Mouse (Mus musculus) CH12.LX (cell line): ENCODE data around the gene Ccdc152. TPM values are rescaled to one million over a fixed set of nuclear protein-coding genes. Genes with fewer than 3 reads are reported as not detected.
A peak's percentile ranks its signal among the peaks of the same experiment; 100 is the strongest.

Source experiments
- DNase-seq: peaks from one replicate; pipeline ENCODE4 v3.0.0-alpha.2; 2013; ENCODE audit errors: extremely low read depth
- H3K27ac ChIP-seq: 2 replicates; pipeline ENCODE4 v1.5.1; 2012; ENCODE audit warnings: low read depth, mild to moderate bottlenecking, control low read depth, moderate library complexity; ENCODE audit not compliant: insufficient read depth
- H3K27me3 ChIP-seq: replicated peaks from 2 replicates; pipeline ENCODE3; 2012; ENCODE audit warnings: inconsistent platforms
- H3K36me3 ChIP-seq, 2 experiments: replicated peaks in 1 of 2; 2 replicates each; pipeline versions ENCODE3 to v1.6.1; 2012; ENCODE audit warnings: inconsistent platforms in 1 of 2, low read length in 1 of 2, mild to moderate bottlenecking in 1 of 2, mixed read lengths in 1 of 2, moderate library complexity in 1 of 2; ENCODE audit not compliant: control insufficient read depth in 1 of 2, insufficient read depth in 1 of 2
- H3K4me1 ChIP-seq, 2 experiments: 2 replicates each; pipeline ENCODE4 v1.6.1; 2012; ENCODE audit warnings: inconsistent platforms in 1 of 2, moderate library complexity in 1 of 2; ENCODE audit not compliant: insufficient read depth in 2 of 2, control insufficient read depth in 1 of 2
- H3K4me2 ChIP-seq: 2 replicates; pipeline ENCODE4 v1.6.1; 2012; ENCODE audit warnings: low read depth, mild to moderate bottlenecking, control low read depth; ENCODE audit not compliant: poor library complexity, insufficient read depth, severe bottlenecking
- H3K4me3 ChIP-seq, 3 experiments: fragments of 150-350 bp in 1 of 3; sonication (generic) in 1 of 3; replicated peaks in 1 of 3; 2 replicates each; pipeline versions ENCODE3 to v1.5.1; 2011 to 2012; ENCODE audit warnings: low read depth in 2 of 3, low read length in 2 of 3, mild to moderate bottlenecking in 2 of 3, moderate library complexity in 2 of 3, control low read depth in 1 of 3, improper control_type of control experiment in 1 of 3, inconsistent platforms in 1 of 3, mixed read lengths in 1 of 3; ENCODE audit not compliant: poor library complexity in 1 of 3
- H3K79me2 ChIP-seq: replicated peaks from 2 replicates; pipeline ENCODE4 v1.6.1; 2012; ENCODE audit warnings: mild to moderate bottlenecking, moderate library complexity; ENCODE audit not compliant: control insufficient read depth, poor library complexity, insufficient read depth, severe bottlenecking; ENCODE audit errors: extremely low read depth
- H3K9ac ChIP-seq: 2 replicates; pipeline ENCODE4 v1.6.1; 2012; ENCODE audit warnings: low read depth, mild to moderate bottlenecking, control low read depth, moderate library complexity; ENCODE audit not compliant: insufficient read depth
- H3K9me3 ChIP-seq: replicated peaks from 2 replicates; pipeline ENCODE3; 2012; ENCODE audit warnings: low read length, inconsistent platforms, mixed read lengths
- CHD1 ChIP-seq: IDR thresholded peaks from 2 replicates; pipeline ENCODE4 v1.6.1; 2012; ENCODE audit warnings: low read depth, low read length, improper control_type of control experiment, inconsistent platforms
- E2F4 ChIP-seq: IDR thresholded peaks from 2 replicates; pipeline ENCODE4 v1.6.1; 2011; ENCODE audit warnings: low read depth, low read length, improper control_type of control experiment; ENCODE audit not compliant: insufficient replicate concordance
- ELF1 ChIP-seq: IDR thresholded peaks from 2 replicates; pipeline ENCODE4 v1.6.1; 2014; ENCODE audit warnings: low read depth, mild to moderate bottlenecking, inconsistent platforms, low read length, improper control_type of control experiment
- EP300 ChIP-seq: IDR thresholded peaks from 2 replicates; pipeline ENCODE4 v1.6.1; 2011; ENCODE audit warnings: low read length, improper control_type of control experiment
- HCFC1 ChIP-seq: IDR thresholded peaks from 2 replicates; pipeline ENCODE4 v1.6.1; 2012; ENCODE audit warnings: low read depth, mild to moderate bottlenecking, inconsistent platforms, low read length, improper control_type of control experiment
- MAFK ChIP-seq: IDR thresholded peaks from 2 replicates; pipeline ENCODE4 v1.6.1; 2011; ENCODE audit warnings: low read length, improper control_type of control experiment; ENCODE audit not compliant: insufficient replicate concordance
- MEF2A ChIP-seq: IDR thresholded peaks from 2 replicates; pipeline ENCODE4 v1.6.1; 2014; ENCODE audit warnings: low read depth, mild to moderate bottlenecking, inconsistent platforms, low read length, improper control_type of control experiment, borderline replicate concordance
- NELFE ChIP-seq: IDR thresholded peaks from 2 replicates; pipeline ENCODE4 v1.6.1; 2011; ENCODE audit warnings: low read depth, low read length, improper control_type of control experiment
- NRF1 ChIP-seq: IDR thresholded peaks from 2 replicates; pipeline ENCODE4 v1.6.1; 2014; ENCODE audit warnings: low read depth, mild to moderate bottlenecking, inconsistent platforms, low read length, improper control_type of control experiment, moderate library complexity
- RAD21 ChIP-seq: IDR thresholded peaks from 2 replicates; pipeline ENCODE4 v1.6.1; 2011; ENCODE audit warnings: low read depth, mild to moderate bottlenecking, low read length, improper control_type of control experiment, moderate library complexity
- RCOR1 ChIP-seq: conservative IDR thresholded peaks from 2 replicates; pipeline ENCODE4 v1.6.1; 2012; ENCODE audit warnings: low read depth, mild to moderate bottlenecking, inconsistent platforms, low read length, improper control_type of control experiment
- SIN3A ChIP-seq: IDR thresholded peaks from 2 replicates; pipeline ENCODE4 v1.6.1; 2012; ENCODE audit warnings: low read length, improper control_type of control experiment, inconsistent platforms
- UBTF ChIP-seq: IDR thresholded peaks from 2 replicates; pipeline ENCODE4 v1.6.1; 2012; ENCODE audit warnings: low read depth, mild to moderate bottlenecking, inconsistent platforms, low read length, improper control_type of control experiment, moderate library complexity
- USF2 ChIP-seq: conservative IDR thresholded peaks from 2 replicates; pipeline ENCODE4 v1.6.1; 2011; ENCODE audit warnings: low read depth, low read length, improper control_type of control experiment
- ZC3H11A ChIP-seq: IDR thresholded peaks from 2 replicates; pipeline ENCODE4 v1.6.1; 2012; ENCODE audit warnings: low read depth, mild to moderate bottlenecking, inconsistent platforms, low read length, improper control_type of control experiment
- dilution Hi-C: fragments of 300-500 bp; cut with MboI; formaldehyde crosslinking; loops from 2 replicates; pipeline ENCODE4 v1.14.3; 2020; ENCODE audit warnings: low sequenced_read_pairs; ENCODE audit not compliant: extremely low pct_unique_long_range_greater_than_20kb, extremely low pct_ligation_motif_present
- in situ Hi-C: fragments of 300-500 bp; cut with MboI; formaldehyde crosslinking; loops from 3 replicates; pipeline ENCODE4 v1.14.3; 2019; ENCODE audit warnings: low sequenced_read_pairs, low pct_ligation_motif_present, low pct_unique_long_range_greater_than_20kb, mixed read lengths
- polyA plus RNA-seq: library from polyadenylated mRNA; unstranded; fragments of >175 nt; gene quantifications from 2 replicates; pipeline ENCODE4 v1.2.1, GENCODE M21; 2012; ENCODE audit warnings: low read depth; ENCODE audit not compliant: insufficient read length
- total RNA-seq, 2 experiments: library from RNA; depleted of rRNA; stranded (reverse); fragments of 300-350 nt in 1 of 2; fragments of >200 nt in 1 of 2; gene quantifications; 2 replicates each; pipeline ENCODE4 v1.2.3; 2012 to 2014

The Ccdc152 gene
- total and polyA plus RNA-seq, 3 experiments = 0.08 to 0.99 TPM; not detected in 1

- Histone ChIP-seq H3K4me2 (no peak overlapping the region), H3K79me2 (no peaks in the 10 kb centered on the region), H3K36me3 (no peaks in the 10 kb centered on the region), H3K4me3 (peak overlapping the region in 1 of 3 experiments; percentile 30), H3K9me3 (no peaks in the 10 kb centered on the region), H3K9ac (no peak overlapping the region), H3K27me3 (no peaks in the 10 kb centered on the region), H3K4me1 (peaks cover 0 to 22% of the 10 kb centered on the region in 2 experiments; a peak in 2 of 4 replicates), H3K27ac (no peak overlapping the region)
- dilution Hi-C loops (no loop called here), in situ Hi-C loops (no loop called here)
- TF ChIP-seq RCOR1 (no peak), CHD1 (peak; percentile 79), NELFE (no peak), SIN3A (0 out of 2 replicates have a peak, but pooled peaks have one; percentile 34)
- DNase-seq = peak; percentile 47
Observed at GRCm38 (mm10) chr15:3270646-3271077, 32.7 kb downstream of the Ccdc152 start.

- in situ Hi-C loops = no loop called here
Observed at GRCm38 (mm10) chr15:3269996-3270645, 33.2 kb downstream of the Ccdc152 start.

GRCm38 (mm10) chr15:3269496-3269895 is 33.8 kb downstream of the Ccdc152 start:
- H3K36me3 ChIP-seq = no peaks in the 10 kb centered on the region
- no peak overlapping the region for H3K4me3 ChIP-seq
- DNase-seq = no peak
- dilution Hi-C loops (no loop called here), in situ Hi-C loops (no loop called here)
- H3K9ac ChIP-seq = no peak overlapping the region
- H3K27me3 ChIP-seq = no peaks in the 10 kb centered on the region
- H3K4me1 ChIP-seq = peaks cover 0 to 22% of the 10 kb centered on the region in 2 experiments; a peak in 2 of 4 replicates
- H3K79me2 ChIP-seq = no peaks in the 10 kb centered on the region
- H3K27ac ChIP-seq = no peak overlapping the region
- H3K4me2 ChIP-seq = no peak overlapping the region
- H3K9me3 ChIP-seq = no peaks in the 10 kb centered on the region
- TF ChIP-seq UBTF (no peak), NRF1 (no peak), USF2 (no peak), ZC3H11A (no peak), HCFC1 (no peak), CHD1 (no peak), ELF1 (no peak), E2F4 (no peak), EP300 (no peak), RAD21 (no peak)

More at GRCm38 (mm10) chr15:3269996-3270645, 33.2 kb downstream of the Ccdc152 start:
- H3K4me1 ChIP-seq = peaks cover 0 to 22% of the 10 kb centered on the region in 2 experiments; a peak in 2 of 4 replicates
- H3K36me3 ChIP-seq = no peaks in the 10 kb centered on the region
- dilution Hi-C loops = no loop called here
- no peak for TF ChIP-seq RAD21
- no peak for TF ChIP-seq MEF2A
- no peak for TF ChIP-seq USF2
- 0 out of 2 replicates have a peak, but pooled peaks have one; percentile 14 for TF ChIP-seq MAFK
- TF ChIP-seq, all 38 proteins: peak for 1
- Histone ChIP-seq H3K27ac (no peak overlapping the region), H3K27me3 (no peaks in the 10 kb centered on the region), H3K4me3 (no peak overlapping the region), H3K79me2 (no peaks in the 10 kb centered on the region), H3K4me2 (no peak overlapping the region), H3K9ac (no peak overlapping the region), H3K9me3 (no peaks in the 10 kb centered on the region)
- DNase-seq = no peak
